12 mouse cellular contexts compared by ENCODE assay signal in genomic region chr7:128854690-128855343, GRCm38 (mm10).
DNase-seq lines count a peak whose midpoint lies in the region; ATAC-seq lines count a peak whose summit lies in the region.
"Had no signal": no experiment of that assay in that cellular context is flagged by ENCODE, and none has a peak within 500 bp of the region (broad histone marks: within the 10 kb centered on the region; RNA-seq: fewer than 3 reads in every experiment).

No protein-coding gene starts in this region.

- 21% methylated on average over 18 of the region's 18 CpGs for WGBS in heart, embryonic 15.5 days
- WGBS in forebrain, embryonic 16.5 days, result 38% methylated on average over 18 of the region's 18 CpGs

- H3K9ac ChIP-seq in heart, embryonic 15.5 days, result no peak overlapping the region
- H3K9ac ChIP-seq in forebrain, embryonic 16.5 days (replicated peaks; ENCODE audit: low read depth, low read length), result no peak overlapping the region
- H3K9ac ChIP-seq: midbrain, embryonic 12.5 days; neural tube, embryonic 15.5 days had no signal

- 0 out of 2 replicates have a peak, but pooled peaks cover 5% of the 10 kb centered on the region for H3K9me3 ChIP-seq in heart, embryonic 15.5 days (replicated peaks)
- no peaks in the 10 kb centered on the region for H3K9me3 ChIP-seq in forebrain, embryonic 16.5 days (ENCODE audit: control insufficient read depth, low read length)
- H3K9me3 ChIP-seq: neural tube, embryonic 15.5 days had no signal

- no peak overlapping the region for H3K4me3 ChIP-seq in heart, embryonic 15.5 days
- H3K4me3 ChIP-seq in forebrain, embryonic 16.5 days (replicated peaks; ENCODE audit: low read length), result no peak overlapping the region
- H3K4me3 ChIP-seq: midbrain, embryonic 12.5 days; neural tube, embryonic 15.5 days had no signal

- H3K4me1 ChIP-seq in heart, embryonic 15.5 days (replicated peaks), result peaks cover 11% of the 10 kb centered on the region
- H3K4me1 ChIP-seq in forebrain, embryonic 16.5 days (replicated peaks; ENCODE audit: control insufficient read depth, insufficient read depth, low read length), result peaks cover 9% of the 10 kb centered on the region
- H3K4me1 ChIP-seq: midbrain, embryonic 12.5 days; neural tube, embryonic 15.5 days had no signal

- peak overlapping the region; percentile 37 for H3K4me2 ChIP-seq in heart, embryonic 15.5 days
- H3K4me2 ChIP-seq in forebrain, embryonic 16.5 days (ENCODE audit: low read length), result no peak overlapping the region
- H3K4me2 ChIP-seq: midbrain, embryonic 12.5 days; neural tube, embryonic 15.5 days had no signal

- no peak overlapping the region for H3K27ac ChIP-seq in heart, embryonic 15.5 days
- no peak overlapping the region for H3K27ac ChIP-seq in forebrain, embryonic 16.5 days (ENCODE audit: low read length)
- H3K27ac ChIP-seq: midbrain, embryonic 12.5 days; neural tube, embryonic 15.5 days had no signal

- ATAC-seq in heart, embryonic 15.5 days (replicated peaks; ENCODE audit: insufficient number of reproducible peaks, insufficient read depth, low FRiP score, low read depth), result no peak
- peak; percentile 68 for ATAC-seq in forebrain, embryonic 16.5 days
- ATAC-seq in granulocyte monocyte progenitor cell, adult 5-6 weeks (replicated peaks; ENCODE audit: poor library complexity, severe bottlenecking), result no peak

- intact Hi-C loops in heart, postnatal 25 days (cut with DNase I), result no loop called here

- no peak for DNase-seq in heart, postnatal 25 days (ENCODE audit: low spot score)
- peak; percentile 1 to 9 for DNase-seq in spleen, postnatal 36 days (ENCODE audit: low spot score in 2 of 2)
- DNase-seq in spleen, adult 18-20 months, result no peak
- no peak for DNase-seq in MN1 (ENCODE audit: low spot score)
- DNase-seq: cerebellum, adult 9-10 months; kidney, adult 8-10 months; lung, adult 18-20 months had no signal

- H3K27me3 ChIP-seq in heart, embryonic 15.5 days, result no peaks in the 10 kb centered on the region
- no peaks in the 10 kb centered on the region for H3K27me3 ChIP-seq in forebrain, embryonic 16.5 days (replicated peaks; ENCODE audit: control insufficient read depth, insufficient read depth, low read length)
- H3K27me3 ChIP-seq: midbrain, embryonic 12.5 days; neural tube, embryonic 15.5 days had no signal

- H3K36me3 ChIP-seq in heart, embryonic 15.5 days, result no peaks in the 10 kb centered on the region
- no peaks in the 10 kb centered on the region for H3K36me3 ChIP-seq in forebrain, embryonic 16.5 days (ENCODE audit: control insufficient read depth, insufficient read depth)
- H3K36me3 ChIP-seq: midbrain, embryonic 12.5 days; neural tube, embryonic 15.5 days had no signal

Comparison
In these comparisons a context has a peak if more than half of its experiments do, and no peak if none do; other contexts are left out.
1. DNase-seq: peak in spleen, postnatal 36 days (2 of 2); none in heart, postnatal 25 days (single experiment), spleen, adult 18-20 months (0 of 2) and MN1 (single experiment).